Mouse (Mus musculus): ENCODE data around the gene Gm9945. TPM values are rescaled to one million over a fixed set of nuclear protein-coding genes. Genes with fewer than 3 reads are reported as not detected.

The Gm9945 gene
- total and polyA plus RNA-seq, 3 experiments = not detected

- Histone ChIP-seq H3K9ac (ENCODE audit: insufficient read depth, low read depth) (no peak overlapping the region), H3K36me3 (replicated peaks in 1 of 2; ENCODE audit: control insufficient read depth in 1 of 2, insufficient read depth in 1 of 2, low read length in 1 of 2) (peaks cover 9 to 15% of the 10 kb centered on the region in 2 experiments), H3K9me3 (replicated peaks; ENCODE audit: low read length) (no peaks in the 10 kb centered on the region), H3K27me3 (replicated peaks) (peaks cover 3% of the 10 kb centered on the region), H3K79me2 (replicated peaks; ENCODE audit: control insufficient read depth, extremely low read depth, insufficient read depth, poor library complexity, severe bottlenecking) (peaks cover 18% of the 10 kb centered on the region), H3K27ac (ENCODE audit: insufficient read depth, low read depth) (no peak overlapping the region), H3K4me1 (ENCODE audit: control insufficient read depth in 1 of 2, insufficient read depth in 2 of 2) (peaks cover 17 to 33% of the 10 kb centered on the region in 2 experiments), H3K4me2 (ENCODE audit: insufficient read depth, low read depth, poor library complexity, severe bottlenecking) (no peak overlapping the region), H3K4me3 (replicated peaks in 1 of 3; ENCODE audit: low read depth in 2 of 3, low read length in 2 of 3, poor library complexity in 1 of 3) (no peak overlapping the region)
- TF ChIP-seq MEF2A (IDR thresholded peaks at IDR 0.05; ENCODE audit: borderline replicate concordance, low read depth, low read length) (no peak), NRF1 (IDR thresholded peaks at IDR 0.05; ENCODE audit: low read depth, low read length) (no peak), ZMIZ1 (IDR thresholded peaks at IDR 0.05; ENCODE audit: low read depth, low read length) (no peak), CHD2 (IDR thresholded peaks at IDR 0.05; ENCODE audit: low read length) (no peak), NELFE (IDR thresholded peaks at IDR 0.05; ENCODE audit: low read depth, low read length) (no peak), UBTF (IDR thresholded peaks at IDR 0.05; ENCODE audit: low read depth, low read length) (no peak), JUND (conservative IDR thresholded peaks at IDR 0.05; ENCODE audit: low read depth, low read length) (no peak), ETS1 (conservative IDR thresholded peaks at IDR 0.05; ENCODE audit: low read depth, low read length) (no peak), BHLHE40 (IDR thresholded peaks at IDR 0.05; ENCODE audit: low read depth, low read length) (no peak), USF2 (conservative IDR thresholded peaks at IDR 0.05; ENCODE audit: low read depth, low read length) (no peak), RAD21 (IDR thresholded peaks at IDR 0.05; ENCODE audit: low read depth, low read length) (no peak), POLR2AphosphoS2 (IDR thresholded peaks at IDR 0.05; ENCODE audit: low read depth, low read length) (no peak), CHD1 (IDR thresholded peaks at IDR 0.05; ENCODE audit: low read depth, low read length) (no peak), E2F4 (IDR thresholded peaks at IDR 0.05; ENCODE audit: insufficient replicate concordance, low read depth, low read length) (no peak), POLR2A (IDR thresholded peaks at IDR 0.05; ENCODE audit: low read depth, low read length) (no peak), MYC (IDR thresholded peaks at IDR 0.05; ENCODE audit: low read depth, low read length) (no peak)
- dilution Hi-C loops (cut with MboI; ENCODE audit: extremely low pct_ligation_motif_present, extremely low pct_unique_long_range_greater_than_20kb, low sequenced_read_pairs) = no loop called here
- in situ Hi-C loops (cut with MboI; ENCODE audit: low pct_ligation_motif_present, low pct_unique_long_range_greater_than_20kb, low sequenced_read_pairs) = no loop called here
- no peak for DNase-seq (ENCODE audit: extremely low read depth)
Observed at GRCm38 (mm10) chr11:53433057-53433456, 46.9 kb upstream of the Gm9945 start.

- TF ChIP-seq RAD21 (IDR thresholded peaks at IDR 0.05; ENCODE audit: low read depth, low read length) (no peak), PAX5 (IDR thresholded peaks at IDR 0.05; ENCODE audit: low read length) (no peak), EP300 (IDR thresholded peaks at IDR 0.05; ENCODE audit: low read length) (no peak), GABPA (IDR thresholded peaks at IDR 0.05; ENCODE audit: insufficient replicate concordance, low read depth, low read length) (no peak), CHD1 (IDR thresholded peaks at IDR 0.05; ENCODE audit: low read depth, low read length) (no peak), ETS1 (conservative IDR thresholded peaks at IDR 0.05; ENCODE audit: low read depth, low read length) (no peak), MAFK (IDR thresholded peaks at IDR 0.05; ENCODE audit: insufficient replicate concordance, low read length) (no peak), UBTF (IDR thresholded peaks at IDR 0.05; ENCODE audit: low read depth, low read length) (no peak), CTCF (conservative IDR thresholded peaks at IDR 0.05 in 1 of 2, IDR thresholded peaks at IDR 0.05 in 1 of 2; ENCODE audit: low read depth in 2 of 2, low read length in 2 of 2) (no peak), ZMIZ1 (IDR thresholded peaks at IDR 0.05; ENCODE audit: low read depth, low read length) (no peak), RCOR1 (conservative IDR thresholded peaks at IDR 0.05; ENCODE audit: low read depth, low read length) (no peak), JUND (conservative IDR thresholded peaks at IDR 0.05; ENCODE audit: low read depth, low read length) (no peak), USF2 (conservative IDR thresholded peaks at IDR 0.05; ENCODE audit: low read depth, low read length) (no peak), POLR2A (IDR thresholded peaks at IDR 0.05; ENCODE audit: low read depth, low read length) (no peak), ZC3H11A (IDR thresholded peaks at IDR 0.05; ENCODE audit: low read depth, low read length) (no peak), MYC (IDR thresholded peaks at IDR 0.05; ENCODE audit: low read depth, low read length) (no peak), ZKSCAN1 (IDR thresholded peaks at IDR 0.05; ENCODE audit: borderline replicate concordance, low read depth, low read length) (no peak)
- peaks cover 11 to 19% of the 10 kb centered on the region in 2 experiments for H3K4me1 ChIP-seq (ENCODE audit: control insufficient read depth in 1 of 2, insufficient read depth in 2 of 2)
- no peak overlapping the region for H3K9ac ChIP-seq (ENCODE audit: insufficient read depth, low read depth)
Observed at GRCm38 (mm10) chr11:53435504-53435903, 44.5 kb upstream of the Gm9945 start.

More at GRCm38 (mm10) chr11:53435504-53435903, 44.5 kb upstream of the Gm9945 start:
- no peak for DNase-seq (ENCODE audit: extremely low read depth)
- Histone ChIP-seq H3K27ac (ENCODE audit: insufficient read depth, low read depth) (no peak overlapping the region), H3K4me2 (ENCODE audit: insufficient read depth, low read depth, poor library complexity, severe bottlenecking) (no peak overlapping the region), H3K36me3 (replicated peaks in 1 of 2; ENCODE audit: control insufficient read depth in 1 of 2, insufficient read depth in 1 of 2, low read length in 1 of 2) (no peaks in the 10 kb centered on the region), H3K9me3 (replicated peaks; ENCODE audit: low read length) (no peaks in the 10 kb centered on the region), H3K79me2 (replicated peaks; ENCODE audit: control insufficient read depth, extremely low read depth, insufficient read depth, poor library complexity, severe bottlenecking) (peaks cover under 1% of the 10 kb centered on the region), H3K4me3 (replicated peaks in 1 of 3; ENCODE audit: low read depth in 2 of 3, low read length in 2 of 3, poor library complexity in 1 of 3) (no peak overlapping the region), H3K27me3 (replicated peaks) (peaks cover 3% of the 10 kb centered on the region)
- dilution Hi-C loops (cut with MboI; ENCODE audit: extremely low pct_ligation_motif_present, extremely low pct_unique_long_range_greater_than_20kb, low sequenced_read_pairs) = no loop called here
- in situ Hi-C loops (cut with MboI; ENCODE audit: low pct_ligation_motif_present, low pct_unique_long_range_greater_than_20kb, low sequenced_read_pairs) = no loop called here

Measured in CH12.LX (cell line).